Mouse (Mus musculus) G1E (cell line): ENCODE results near the gene Shb. TPM values are rescaled to one million over a fixed set of nuclear protein-coding genes. Genes with fewer than 3 reads are reported as not detected.

Experiments used
- ATAC-seq: 2 replicates; pipeline ENCODE4 v1.8.0; 2016; ENCODE audit warnings: mild to moderate bottlenecking; ENCODE audit not compliant: insufficient number of reproducible peaks, poor library complexity, low FRiP score, severe bottlenecking; ENCODE audit errors: extremely low read depth
- DNase-seq: peaks from one replicate; pipeline ENCODE4 v3.0.0; 2012; ENCODE audit warnings: low spot score
- H3K27me3 ChIP-seq: 2 replicates; pipeline ENCODE4 v1.6.1; 2012; ENCODE audit warnings: mild to moderate bottlenecking, low read length, inconsistent platforms; ENCODE audit not compliant: insufficient read depth
- H3K36me3 ChIP-seq: replicated peaks from 2 replicates; pipeline ENCODE3; 2012; ENCODE audit warnings: mild to moderate bottlenecking, inconsistent platforms
- H3K4me1 ChIP-seq: 2 replicates; pipeline ENCODE4 v1.6.1; 2012; ENCODE audit warnings: low read depth, low read length, inconsistent platforms, mixed read lengths; ENCODE audit not compliant: insufficient read depth
- H3K4me3 ChIP-seq: 2 replicates; pipeline ENCODE4 v1.5.1; 2012; ENCODE audit warnings: low read depth, mild to moderate bottlenecking, inconsistent platforms, low read length, moderate library complexity, mixed read lengths
- H3K9me3 ChIP-seq: replicated peaks from 2 replicates; pipeline ENCODE4 v1.6.1; 2012; ENCODE audit warnings: inconsistent platforms
- CTCF ChIP-seq: IDR thresholded peaks from 2 replicates; pipeline ENCODE4 v1.5.1; 2012; ENCODE audit warnings: low read depth, low read length, inconsistent platforms, mixed read lengths
- GATA1 ChIP-seq: IDR thresholded peaks from 2 replicates; pipeline ENCODE4 v1.6.1; 2012; ENCODE audit warnings: borderline replicate concordance, low read length, inconsistent platforms, mixed read lengths
- GATA2 ChIP-seq: IDR thresholded peaks from 2 replicates; pipeline ENCODE4 v1.6.1; 2012; ENCODE audit warnings: low read depth, low read length, inconsistent platforms, borderline replicate concordance
- POLR2AphosphoS5 ChIP-seq: IDR thresholded peaks from 2 replicates; pipeline ENCODE4 v1.6.1; 2012; ENCODE audit warnings: low read depth, low read length, inconsistent platforms; ENCODE audit not compliant: insufficient replicate concordance
- TAL1 ChIP-seq: conservative IDR thresholded peaks from 2 replicates; pipeline ENCODE4 v1.6.1; 2012; ENCODE audit warnings: low read depth, low read length, inconsistent platforms, mixed read lengths
- polyA plus RNA-seq: library from polyadenylated mRNA; stranded (reverse); fragments of >175 nt; gene quantifications from 2 replicates; pipeline ENCODE4 v1.2.3, GENCODE M21; 2012
- total RNA-seq, 2 experiments: library from RNA; stranded (forward) in 1 of 2; stranded (reverse) in 1 of 2; fragments of 200-1000 nt in 1 of 2; fragments of >200 nt in 1 of 2; fragmentation: Nextera tagmentation in 1 of 2; gene quantifications; 2 replicates each; pipeline ENCODE4 v1.2.3; 2014 to 2017

Shb gene
- total and polyA plus RNA-seq, 3 experiments = not detected

DNA sequence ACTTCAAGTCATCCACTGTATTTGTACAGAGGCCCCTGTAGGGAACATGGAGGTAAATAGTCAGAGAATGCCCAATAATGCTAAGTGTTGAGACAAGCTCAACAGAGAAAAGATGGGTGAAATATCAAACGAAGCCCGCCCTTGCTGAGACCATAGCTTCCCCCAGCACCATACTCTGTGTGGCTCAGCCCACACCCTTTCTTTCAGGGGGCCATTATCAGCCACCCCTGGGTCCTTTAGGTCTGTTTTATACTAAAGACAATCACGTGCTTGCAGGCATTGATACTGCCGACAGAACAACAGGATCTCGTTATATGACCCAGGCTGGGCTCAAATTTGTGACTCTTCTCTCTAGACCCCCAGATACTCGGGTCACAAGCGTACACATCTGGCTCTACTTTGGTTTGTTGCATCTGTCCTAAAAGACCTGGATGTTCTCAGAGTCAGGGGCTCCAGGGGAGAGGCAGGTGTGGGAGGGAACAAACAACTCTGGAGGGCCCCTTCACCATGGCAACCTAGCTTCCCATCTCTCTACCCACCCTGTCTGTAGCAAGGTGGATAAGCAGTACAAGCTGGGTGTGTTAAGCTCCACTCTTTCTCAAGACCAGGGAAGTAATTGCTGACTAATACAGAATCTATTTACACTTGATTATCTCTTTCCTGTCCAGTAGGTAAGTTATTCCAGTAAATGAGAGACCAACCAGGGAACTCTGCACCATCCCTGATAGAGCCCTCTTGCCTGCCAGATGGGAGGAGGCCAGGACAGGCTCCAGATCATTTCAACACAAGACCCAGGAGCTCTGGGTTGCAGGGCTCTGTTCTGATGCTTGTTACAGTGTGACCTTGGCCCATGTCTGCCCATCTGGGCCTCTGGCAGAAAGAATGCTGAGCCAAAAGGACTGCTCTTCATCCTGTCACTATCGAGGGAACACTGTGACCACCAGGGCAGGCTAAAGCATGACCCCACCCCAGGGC lies 48.7 kb downstream of the Shb start:
- DNase-seq = no peak
- Histone ChIP-seq H3K4me1 (no peaks in the 10 kb centered on the region), H3K9me3 (no peaks in the 10 kb centered on the region), H3K36me3 (no peaks in the 10 kb centered on the region), H3K4me3 (no peak overlapping the region), H3K27me3 (peaks cover 20% of the 10 kb centered on the region)
- no peak for ATAC-seq
- no peak for TF ChIP-seq POLR2AphosphoS5
- no peak for TF ChIP-seq GATA2
- no peak for TF ChIP-seq CTCF
- no peak for TF ChIP-seq GATA1
- TF ChIP-seq TAL1 = no peak

DNA sequence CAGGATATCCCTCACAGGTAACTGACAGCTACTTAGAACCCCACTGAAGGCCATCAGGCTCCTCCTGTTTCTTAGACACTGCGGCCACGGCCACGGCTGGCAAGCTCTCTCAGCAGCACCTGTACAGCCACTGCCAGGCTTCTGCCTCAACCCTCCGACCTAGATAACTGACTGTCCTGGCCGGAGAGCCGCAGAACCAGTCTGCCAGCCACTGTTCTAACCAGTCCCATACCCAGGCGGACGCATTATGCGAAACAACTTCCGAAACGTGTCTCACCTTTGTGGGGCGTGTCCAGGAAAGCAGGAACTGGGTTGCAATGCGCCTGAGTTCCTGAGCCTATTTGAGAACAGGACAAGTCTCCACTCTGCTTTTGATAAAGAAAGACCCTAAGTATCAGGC lies 50.0 kb downstream of the Shb start:
- peaks cover 20% of the 10 kb centered on the region for H3K27me3 ChIP-seq
- H3K4me1 ChIP-seq = no peaks in the 10 kb centered on the region
- TF ChIP-seq CTCF (no peak), GATA1 (no peak), POLR2AphosphoS5 (no peak), GATA2 (no peak), TAL1 (no peak)
- no peak for ATAC-seq
- no peak overlapping the region for H3K4me3 ChIP-seq
- DNase-seq = no peak
- no peaks in the 10 kb centered on the region for H3K9me3 ChIP-seq
- H3K36me3 ChIP-seq = no peaks in the 10 kb centered on the region

DNA sequence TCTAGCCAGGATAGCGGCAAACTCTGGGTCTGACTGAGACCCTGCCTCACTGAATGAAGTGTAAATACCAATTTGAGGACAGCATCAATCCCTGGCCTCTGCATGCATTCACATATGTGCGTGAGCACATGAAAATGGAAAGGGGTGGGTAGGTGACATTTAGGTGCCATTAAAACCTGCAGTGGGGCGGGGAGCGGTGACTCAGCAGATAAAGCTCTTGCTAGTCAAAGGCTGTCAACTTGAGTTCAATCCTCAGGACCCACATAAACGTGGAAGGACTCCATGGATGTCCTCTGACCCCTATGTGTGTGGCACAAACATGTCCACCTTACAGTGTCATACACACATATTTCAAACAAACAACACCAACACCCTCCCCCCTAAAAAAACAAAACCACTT lies 50.8 kb downstream of the Shb start:
- Histone ChIP-seq H3K4me3 (no peak overlapping the region), H3K9me3 (no peaks in the 10 kb centered on the region), H3K27me3 (peaks cover 20% of the 10 kb centered on the region), H3K4me1 (no peaks in the 10 kb centered on the region), H3K36me3 (no peaks in the 10 kb centered on the region)
- no peak for TF ChIP-seq GATA1
- TF ChIP-seq TAL1 = no peak
- TF ChIP-seq CTCF = no peak
- no peak for TF ChIP-seq POLR2AphosphoS5
- TF ChIP-seq GATA2 = no peak
- no peak for ATAC-seq
- DNase-seq = no peak

DNA sequence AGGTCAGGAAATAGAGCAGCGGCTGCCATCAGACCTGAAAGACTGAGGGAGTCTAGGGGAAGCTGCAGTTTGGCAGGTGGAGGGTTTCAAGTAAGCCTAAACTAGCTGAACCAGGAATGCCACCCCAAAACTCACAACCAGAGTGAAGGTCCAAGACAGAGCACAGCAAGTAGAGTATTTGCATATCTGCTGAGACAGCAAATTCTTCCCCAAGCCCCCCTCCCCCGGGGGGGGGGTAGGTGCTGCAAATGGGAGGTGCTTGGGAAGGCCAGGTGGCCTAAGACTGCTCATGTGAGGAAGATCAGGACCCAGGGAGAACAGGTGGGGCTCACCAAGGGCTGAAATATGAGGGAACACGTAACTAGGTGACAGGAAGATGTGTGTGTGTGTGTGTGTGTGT lies 51.7 kb downstream of the Shb start:
- no peak for DNase-seq
- H3K36me3 ChIP-seq = no peaks in the 10 kb centered on the region
- TF ChIP-seq POLR2AphosphoS5 = no peak
- no peak for ATAC-seq
- H3K27me3 ChIP-seq = peaks cover 20% of the 10 kb centered on the region
- H3K4me3 ChIP-seq = no peak overlapping the region
- H3K4me1 ChIP-seq = no peaks in the 10 kb centered on the region
- no peaks in the 10 kb centered on the region for H3K9me3 ChIP-seq

DNA sequence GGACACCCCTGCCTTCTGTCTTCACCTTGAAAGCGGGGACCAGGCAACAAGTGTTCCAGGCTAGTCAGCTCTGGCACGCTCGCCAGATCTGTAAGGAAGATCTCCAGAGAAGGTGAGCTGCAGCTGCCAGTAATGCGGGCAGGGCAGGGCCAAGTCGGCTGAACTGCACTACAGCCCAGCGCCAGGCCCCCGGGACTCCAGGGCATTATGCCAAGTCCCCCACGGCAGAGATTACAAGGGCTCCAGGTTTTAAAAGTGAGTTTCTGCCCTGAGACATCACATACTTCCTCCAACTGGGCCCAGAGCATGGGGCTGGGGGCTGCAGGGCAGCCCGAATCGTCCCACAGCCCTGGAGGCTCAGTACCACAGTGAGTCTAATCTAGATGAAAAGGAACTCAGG lies 52.8 kb downstream of the Shb start:
- no peaks in the 10 kb centered on the region for H3K9me3 ChIP-seq
- no peak for ATAC-seq
- no peaks in the 10 kb centered on the region for H3K4me1 ChIP-seq
- no peak overlapping the region for H3K4me3 ChIP-seq
- no peak for DNase-seq
- no peak for TF ChIP-seq GATA2
- TF ChIP-seq TAL1 = no peak
- H3K27me3 ChIP-seq = peaks cover 20% of the 10 kb centered on the region
- no peaks in the 10 kb centered on the region for H3K36me3 ChIP-seq

DNA sequence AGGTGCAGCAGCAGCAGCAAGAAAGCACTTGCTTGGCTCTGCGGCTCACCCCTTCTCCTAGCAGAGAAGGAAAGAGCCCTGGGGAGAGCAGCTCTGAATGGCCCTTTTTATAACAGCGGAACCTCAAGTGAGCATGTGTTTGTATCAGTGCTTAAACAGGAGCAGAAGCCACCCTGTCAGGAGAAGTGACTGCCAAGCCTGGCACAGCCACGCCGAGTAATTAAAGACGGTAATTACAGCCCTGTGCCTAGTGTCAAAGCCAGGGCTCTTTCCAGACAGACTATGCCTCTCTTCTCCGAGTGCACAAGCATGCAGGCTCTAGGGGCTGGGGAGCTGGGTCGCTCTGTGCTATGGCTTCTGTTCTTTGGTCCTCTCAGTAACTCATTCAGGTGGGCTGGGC lies 54.1 kb downstream of the Shb start:
- peaks cover 11% of the 10 kb centered on the region for H3K27me3 ChIP-seq
- no peak for DNase-seq
- H3K4me1 ChIP-seq = no peaks in the 10 kb centered on the region
- ATAC-seq = no peak
- H3K4me3 ChIP-seq = no peak overlapping the region
- H3K9me3 ChIP-seq = no peaks in the 10 kb centered on the region
- TF ChIP-seq GATA1 = no peak
- TF ChIP-seq TAL1 = no peak
- TF ChIP-seq GATA2 = no peak
- no peak for TF ChIP-seq POLR2AphosphoS5
- no peak for TF ChIP-seq CTCF
- no peaks in the 10 kb centered on the region for H3K36me3 ChIP-seq
